Mouse (Mus musculus) kidney, embryonic 15.5 days (tissue): Measurements from ENCODE around the gene Insr. TPM values are rescaled to one million over a fixed set of nuclear protein-coding genes. Genes with fewer than 3 reads are reported as not detected.

Source experiments
- ATAC-seq: fragments of 200-750 bp; cut with Nextera tagmentation; replicated peaks from 2 replicates; pipeline ENCODE4 v1.8.0; 2017; ENCODE audit warnings: moderate TSS enrichment; ENCODE audit not compliant: low FRiP score
- H3K27ac ChIP-seq: fragments of 300-500 bp; sonication (generic); 2 replicates; pipeline ENCODE4 v1.5.1; 2015; ENCODE audit warnings: mild to moderate bottlenecking, inconsistent platforms
- H3K27me3 ChIP-seq: fragments of 300-500 bp; sonication (generic); 2 replicates; pipeline ENCODE4 v1.6.1; 2015; ENCODE audit warnings: inconsistent platforms
- H3K36me3 ChIP-seq: fragments of 300-500 bp; sonication (generic); 2 replicates; pipeline ENCODE4 v1.6.1; 2015; ENCODE audit warnings: inconsistent platforms
- H3K4me1 ChIP-seq: fragments of 300-500 bp; sonication (generic); 2 replicates; pipeline ENCODE4 v1.6.1; 2015; ENCODE audit warnings: inconsistent platforms
- H3K4me2 ChIP-seq: fragments of 300-500 bp; sonication (generic); 2 replicates; pipeline ENCODE4 v1.6.1; 2015; ENCODE audit warnings: moderate library complexity, mild to moderate bottlenecking, inconsistent platforms
- H3K4me3 ChIP-seq: fragments of 300-500 bp; sonication (generic); replicated peaks from 2 replicates; pipeline ENCODE4 v1.5.1; 2015; ENCODE audit warnings: mild to moderate bottlenecking, inconsistent platforms
- H3K9ac ChIP-seq: fragments of 300-500 bp; sonication (generic); 2 replicates; pipeline ENCODE4 v1.6.1; 2015; ENCODE audit warnings: mild to moderate bottlenecking, inconsistent platforms
- H3K9me3 ChIP-seq: fragments of 300-500 bp; sonication (generic); replicated peaks from 2 replicates; pipeline ENCODE4 v1.6.1; 2016; ENCODE audit warnings: inconsistent platforms
- WGBS: fragments of 180-500 bp; shearing (Covaris S2); methylation state at CpG from one replicate; pipeline ENCODE4 v1.1.7; 2015; ENCODE audit warnings: mixed read lengths; 5-methylcytosine and 5-hydroxymethylcytosine counted together
- polyA plus RNA-seq: library from polyadenylated mRNA; unstranded; fragments of >200 nt; fragmentation: Nextera tagmentation; extraction: Ambion mirVana; gene quantifications from 2 replicates; pipeline ENCODE4 v1.2.1, GENCODE M21; 2015

Insr gene
- polyA plus RNA-seq, 1 experiment from 2014 or later = 36.5 TPM

DNA sequence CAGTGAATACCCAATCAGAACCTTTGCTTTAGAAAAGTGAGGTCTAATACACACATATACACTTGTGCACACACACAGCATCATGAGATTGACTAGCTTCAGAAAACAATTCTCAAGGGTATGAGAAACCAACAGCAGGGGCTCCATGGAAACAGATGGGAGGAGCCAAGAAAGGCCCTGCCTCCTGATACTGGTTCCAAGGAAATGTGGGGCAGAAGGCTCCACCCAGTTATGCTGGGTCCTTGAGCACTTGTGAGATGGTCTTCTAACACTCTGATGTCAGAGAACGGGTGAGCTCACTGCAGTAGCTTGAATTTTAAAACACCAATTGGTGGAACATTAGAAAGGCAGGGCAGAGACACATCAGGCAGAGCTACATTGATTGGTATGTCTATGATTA lies 53.7 kb downstream of the Insr start:
- Histone ChIP-seq H3K27ac (0 out of 2 replicates have a peak overlapping the region, but pooled peaks have one; percentile 18), H3K4me3 (no peak overlapping the region), H3K4me2 (no peak overlapping the region), H3K27me3 (no peaks in the 10 kb centered on the region), H3K36me3 (no peaks in the 10 kb centered on the region), H3K9ac (no peak overlapping the region), H3K4me1 (peaks cover 26% of the 10 kb centered on the region), H3K9me3 (no peaks in the 10 kb centered on the region)
- 67% methylated on average over 1 of the region's 1 CpGs for WGBS
- ATAC-seq = no peak

DNA sequence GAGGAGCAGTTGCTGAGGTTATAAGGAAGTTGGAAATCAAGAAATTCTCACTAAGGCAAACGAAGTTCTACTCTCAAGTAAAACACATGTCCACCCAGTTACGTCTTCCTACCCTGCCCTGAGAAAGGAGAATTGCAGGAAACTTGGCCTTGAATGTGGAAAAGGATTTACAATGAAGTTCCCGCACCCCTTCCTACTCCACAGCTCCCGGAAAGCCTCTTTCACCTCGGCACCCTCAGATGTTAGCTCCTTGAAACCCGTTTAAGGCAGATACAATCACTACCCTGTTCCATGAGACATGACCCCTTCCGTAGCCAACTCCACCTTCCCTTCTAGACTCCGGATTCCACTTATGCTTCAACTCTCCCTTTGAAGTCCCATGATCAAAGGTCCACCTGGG lies 54.2 kb downstream of the Insr start:
- WGBS = 63% methylated on average over 8 of the region's 8 CpGs
- Histone ChIP-seq H3K4me3 (no peak overlapping the region), H3K4me2 (no peak overlapping the region), H3K36me3 (no peaks in the 10 kb centered on the region), H3K9me3 (no peaks in the 10 kb centered on the region), H3K4me1 (peaks cover 30% of the 10 kb centered on the region), H3K27ac (peak overlapping the region; percentile 18; the same call in 1 of the 2 replicates), H3K27me3 (no peaks in the 10 kb centered on the region), H3K9ac (no peak overlapping the region)
- no peak for ATAC-seq

DNA sequence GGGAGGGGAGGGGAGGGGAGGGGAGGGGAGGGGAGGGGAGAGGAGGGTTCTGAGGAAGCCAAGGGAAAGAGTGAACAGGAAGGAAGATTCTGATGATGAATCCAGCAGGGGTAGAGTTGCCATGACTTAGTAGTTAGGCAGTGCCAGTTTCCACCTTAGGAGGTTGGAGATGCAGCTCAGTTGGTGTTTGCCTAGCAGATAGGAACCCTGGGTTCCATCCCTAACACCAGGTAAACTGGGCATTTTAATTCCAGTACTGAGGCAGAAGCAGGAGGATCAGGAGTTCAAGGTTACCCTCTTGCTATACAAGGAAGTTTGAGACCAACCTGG lies 56.8 kb downstream of the Insr start:
- Histone ChIP-seq H3K4me1 (peaks cover 40% of the 10 kb centered on the region), H3K9me3 (no peaks in the 10 kb centered on the region), H3K4me3 (no peak overlapping the region), H3K9ac (no peak overlapping the region), H3K27me3 (no peaks in the 10 kb centered on the region), H3K27ac (no peak overlapping the region), H3K4me2 (no peak overlapping the region), H3K36me3 (no peaks in the 10 kb centered on the region)
- ATAC-seq = no peak

DNA sequence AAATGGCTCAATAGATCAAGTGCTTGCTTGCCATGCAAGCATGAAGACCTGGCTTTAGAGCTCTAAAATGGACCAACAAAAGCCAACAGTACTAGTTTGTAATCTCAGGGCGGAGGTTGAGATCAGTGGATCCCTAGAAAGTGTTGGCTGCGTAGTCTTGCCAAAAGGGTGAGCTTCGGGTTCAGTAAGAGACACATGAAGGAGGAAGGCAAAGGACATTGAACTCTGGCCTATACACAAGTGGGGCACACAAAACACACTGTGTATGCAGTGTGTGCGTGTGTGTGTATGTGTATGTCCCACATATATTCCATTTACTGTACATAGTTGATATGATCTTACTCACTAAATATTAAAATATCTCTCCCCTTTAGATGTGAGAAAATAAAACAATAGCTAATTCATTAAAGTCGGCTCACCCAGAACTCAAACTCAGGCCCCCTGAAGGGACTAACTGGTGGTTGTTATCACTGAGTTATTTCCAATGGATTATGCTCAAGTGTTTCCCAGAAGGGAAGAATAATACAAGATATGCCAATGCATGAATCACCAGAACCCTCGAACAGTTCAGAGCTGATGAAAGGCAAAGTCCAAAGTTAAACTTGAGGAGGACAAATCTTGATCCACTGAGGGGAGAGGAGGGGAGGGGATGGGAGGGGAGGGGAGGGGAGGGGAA lies 57.3 kb downstream of the Insr start:
- Histone ChIP-seq H3K9ac (no peak overlapping the region), H3K9me3 (no peaks in the 10 kb centered on the region), H3K4me1 (peaks cover 38% of the 10 kb centered on the region), H3K27ac (peak overlapping the region; percentile 91), H3K36me3 (no peaks in the 10 kb centered on the region), H3K4me2 (peak overlapping the region; percentile 82), H3K4me3 (peak overlapping the region; percentile 54), H3K27me3 (no peaks in the 10 kb centered on the region)
- 73% methylated on average over 6 of the region's 6 CpGs for WGBS
- no peak for ATAC-seq

DNA sequence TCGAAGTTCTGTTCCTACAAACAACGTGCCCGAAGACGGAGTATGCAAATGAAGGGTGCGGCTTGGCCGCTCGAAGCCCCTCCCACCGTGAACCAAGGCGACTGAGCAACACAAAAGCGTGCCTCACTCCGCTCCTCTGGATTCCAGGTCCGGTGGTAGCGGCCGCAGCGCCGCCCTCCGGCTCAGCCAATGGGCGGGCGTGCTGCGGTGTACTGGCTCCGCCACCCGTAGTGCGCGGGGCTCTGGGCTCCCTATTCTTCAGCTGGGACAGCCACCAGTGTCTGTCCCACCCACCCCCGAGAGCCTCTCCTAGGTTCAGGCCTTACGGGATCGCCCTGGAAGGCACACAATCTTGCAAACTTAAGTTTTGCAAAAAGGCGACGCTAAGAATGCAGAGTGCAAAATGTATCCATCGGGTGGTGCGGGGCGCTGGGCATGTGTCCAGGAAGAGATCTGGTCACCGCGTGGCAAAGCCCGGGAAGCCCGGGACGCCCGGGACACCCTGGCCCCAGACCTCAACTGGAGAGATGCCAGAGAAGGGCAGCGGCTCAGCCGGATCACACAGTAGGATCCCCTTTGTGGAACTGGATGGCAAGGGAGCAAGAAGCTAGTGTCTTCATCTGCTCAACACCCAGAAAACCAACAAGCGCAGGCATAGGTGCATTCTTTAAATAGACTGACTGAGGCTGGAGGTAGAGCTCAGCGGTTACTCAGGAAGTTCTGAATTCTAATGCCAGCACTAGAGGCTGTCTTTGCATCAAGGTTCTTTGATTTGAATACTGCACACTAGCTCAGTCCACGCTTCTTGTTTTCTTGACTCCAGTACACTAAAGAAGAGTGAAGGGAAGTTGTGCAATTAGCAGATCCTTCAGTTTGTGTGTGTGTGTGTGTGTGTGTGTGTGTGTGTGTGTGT lies 58.1 kb downstream of the Insr start:
- Histone ChIP-seq H3K9ac (peak overlapping the region; percentile 61), H3K27ac (peak overlapping the region; percentile 91), H3K4me1 (peaks cover 45% of the 10 kb centered on the region), H3K4me2 (peak overlapping the region; percentile 82), H3K4me3 (peak overlapping the region; percentile 54), H3K9me3 (no peaks in the 10 kb centered on the region), H3K36me3 (no peaks in the 10 kb centered on the region), H3K27me3 (no peaks in the 10 kb centered on the region)
- WGBS = 1% methylated on average over 43 of the region's 43 CpGs
- ATAC-seq = peak; percentile 99

DNA sequence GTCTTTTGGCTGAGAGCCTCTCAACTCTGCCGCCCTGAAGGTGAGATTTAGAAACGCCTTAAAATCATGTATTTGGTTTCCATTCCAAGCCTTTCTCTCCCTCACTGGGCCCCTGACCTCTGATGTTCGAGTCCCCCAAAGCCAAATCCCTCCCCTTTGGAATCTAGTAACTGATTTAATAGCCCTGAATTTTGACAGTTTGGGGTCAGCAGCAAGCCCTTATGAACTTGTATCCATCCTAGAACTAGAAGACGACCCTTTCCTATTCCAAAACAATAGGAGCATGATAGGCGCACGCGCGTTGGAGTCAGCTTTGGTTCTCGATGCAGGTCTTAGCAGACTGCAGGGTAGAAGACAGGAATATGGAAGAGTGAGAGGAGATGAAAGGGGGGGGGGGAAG lies 58.9 kb downstream of the Insr start:
- Histone ChIP-seq H3K27ac (peak overlapping the region; percentile 91), H3K27me3 (no peaks in the 10 kb centered on the region), H3K4me3 (peak overlapping the region; percentile 54), H3K4me2 (peak overlapping the region; percentile 82), H3K9ac (peak overlapping the region; percentile 10; the same call in 1 of the 2 replicates), H3K36me3 (no peaks in the 10 kb centered on the region), H3K9me3 (no peaks in the 10 kb centered on the region), H3K4me1 (peaks cover 49% of the 10 kb centered on the region)
- ATAC-seq = peak; percentile 59
- WGBS = 3% methylated on average over 9 of the region's 9 CpGs

DNA sequence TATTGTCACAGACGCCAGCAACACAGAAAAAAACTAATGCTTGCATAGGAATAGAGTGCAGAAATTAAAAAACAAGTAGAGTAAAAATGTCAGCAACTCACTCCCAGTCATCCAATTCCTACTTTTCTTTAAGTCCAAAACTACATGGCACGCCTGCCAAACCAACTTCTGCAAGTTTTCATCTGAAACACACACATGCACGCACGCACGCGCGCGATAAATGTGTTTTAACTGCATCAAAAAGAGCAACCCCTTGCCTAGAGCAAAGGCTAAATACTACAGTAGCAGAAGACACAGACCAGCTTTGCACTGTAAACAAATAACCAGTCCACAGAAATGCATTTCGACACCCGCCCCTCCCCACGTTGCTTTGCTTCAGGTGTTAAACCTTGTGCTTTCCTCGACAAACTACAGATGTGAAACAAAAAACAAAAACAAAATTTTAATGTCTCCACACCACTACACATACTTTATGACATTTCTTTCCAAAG lies 59.5 kb downstream of the Insr start:
- H3K4me2 ChIP-seq = peak overlapping the region; percentile 82
- H3K27ac ChIP-seq = peak overlapping the region; percentile 91
- no peaks in the 10 kb centered on the region for H3K9me3 ChIP-seq
- WGBS = 66% methylated on average over 12 of the region's 12 CpGs
- H3K9ac ChIP-seq = 0 out of 2 replicates have a peak overlapping the region, but pooled peaks have one; percentile 10
- no peaks in the 10 kb centered on the region for H3K27me3 ChIP-seq
- H3K4me1 ChIP-seq = peaks cover 49% of the 10 kb centered on the region
- ATAC-seq = no peak
- no peaks in the 10 kb centered on the region for H3K36me3 ChIP-seq
- peak overlapping the region; percentile 54 for H3K4me3 ChIP-seq

DNA sequence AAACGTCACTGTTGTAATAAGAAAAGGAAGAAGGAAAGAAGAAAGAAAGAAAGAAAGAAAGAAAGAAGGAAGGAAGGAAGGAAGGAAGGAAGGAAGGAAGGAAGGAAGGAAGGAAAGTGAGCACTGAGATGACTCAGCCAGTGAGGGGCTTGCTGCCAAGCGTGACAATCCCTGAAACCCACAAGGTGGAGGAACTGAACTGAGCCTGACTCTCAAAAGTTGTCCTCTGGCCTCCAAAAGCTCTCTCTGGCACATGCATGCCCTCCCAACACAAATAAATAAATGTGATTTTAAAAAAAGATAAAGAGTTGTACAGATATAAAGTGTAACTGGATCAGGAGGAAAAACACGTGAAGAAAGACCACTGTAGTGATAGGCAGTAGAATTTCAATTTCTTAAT lies 60.2 kb downstream of the Insr start:
- H3K4me3 ChIP-seq = no peak overlapping the region
- no peaks in the 10 kb centered on the region for H3K9me3 ChIP-seq
- H3K27me3 ChIP-seq = no peaks in the 10 kb centered on the region
- no peak overlapping the region for H3K9ac ChIP-seq
- WGBS = 69% methylated on average over 3 of the region's 3 CpGs
- H3K36me3 ChIP-seq = no peaks in the 10 kb centered on the region
- H3K4me1 ChIP-seq = peaks cover 52% of the 10 kb centered on the region
- ATAC-seq = no peak
- H3K4me2 ChIP-seq = no peak overlapping the region
- no peak overlapping the region for H3K27ac ChIP-seq

DNA sequence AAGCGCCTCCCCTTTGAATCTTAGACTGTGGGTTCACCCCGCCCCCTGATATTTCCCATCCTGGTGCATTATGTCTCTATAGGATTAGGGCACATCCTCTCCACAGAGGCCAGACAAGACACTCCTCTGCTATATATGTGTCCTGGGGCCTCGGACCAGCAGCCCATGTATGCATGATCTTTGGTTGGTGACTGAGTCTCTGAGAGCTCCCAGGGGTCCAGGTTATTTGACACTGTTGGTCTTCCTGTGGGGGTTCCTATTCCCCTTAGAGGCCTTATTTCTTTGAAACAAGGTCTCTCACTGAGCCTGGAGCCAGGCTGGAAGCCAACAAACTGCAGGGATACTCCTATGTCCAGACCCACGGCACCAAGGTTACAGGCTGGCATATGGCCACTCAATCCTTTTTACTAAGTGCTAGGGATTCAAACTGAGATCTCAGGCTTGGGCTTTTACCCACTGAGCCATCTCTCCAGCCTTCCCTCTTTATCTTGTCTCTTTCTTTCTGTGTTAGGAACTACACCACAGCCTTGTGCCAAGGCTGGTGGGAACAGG lies 62.8 kb downstream of the Insr start:
- Histone ChIP-seq H3K36me3 (no peaks in the 10 kb centered on the region), H3K4me3 (no peak overlapping the region), H3K27ac (no peak overlapping the region), H3K27me3 (no peaks in the 10 kb centered on the region), H3K9ac (no peak overlapping the region), H3K9me3 (no peaks in the 10 kb centered on the region), H3K4me2 (no peak overlapping the region), H3K4me1 (peaks cover 42% of the 10 kb centered on the region)
- no peak for ATAC-seq
- WGBS = 56% methylated on average over 4 of the region's 4 CpGs

DNA sequence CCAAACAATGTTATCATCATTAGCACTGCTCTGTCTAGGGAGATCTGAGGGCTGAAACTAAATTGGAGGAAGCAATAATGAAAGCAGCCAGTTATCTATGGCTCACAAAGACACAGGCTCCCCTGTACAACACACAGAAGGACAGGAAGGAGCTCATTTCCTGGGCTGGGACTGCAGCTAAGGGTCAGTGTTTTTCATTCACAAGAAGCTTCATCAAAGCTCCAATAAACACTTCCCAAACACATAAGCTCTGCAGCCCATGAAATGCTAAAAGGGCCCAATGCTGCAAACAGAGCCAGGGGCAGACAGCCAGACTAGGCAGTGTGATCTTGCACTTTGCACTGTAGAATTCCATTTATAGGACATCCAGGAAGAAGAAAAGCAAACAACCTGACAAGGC lies 63.9 kb downstream of the Insr start:
- H3K4me2 ChIP-seq = no peak overlapping the region
- peak; percentile 40; the same call in 1 of the 2 replicates for ATAC-seq

DNA sequence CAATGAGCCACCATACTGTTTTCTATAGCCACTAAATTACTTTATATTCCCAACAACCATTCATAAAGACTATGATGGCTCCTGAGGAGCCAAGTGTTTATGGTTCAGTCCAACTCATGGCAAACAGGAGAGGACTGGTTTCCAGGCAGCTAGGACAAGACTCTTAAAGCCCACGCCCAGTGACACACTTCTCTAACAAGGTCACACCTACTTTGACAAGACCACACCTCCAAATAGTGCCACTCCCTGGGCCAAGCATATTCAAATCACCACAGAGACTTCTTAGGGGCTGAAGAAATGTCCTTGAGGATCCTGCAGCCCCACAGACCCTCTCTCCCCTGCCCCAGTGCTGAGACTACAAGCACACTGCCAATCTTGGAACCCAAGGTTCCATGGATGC lies 64.8 kb downstream of the Insr start:
- 91% methylated on average over 1 of the region's 1 CpGs for WGBS
- Histone ChIP-seq H3K27ac (no peak overlapping the region), H3K27me3 (no peaks in the 10 kb centered on the region)

More for the DNA sequence above, 63.9 kb downstream of the Insr start:
- no peak overlapping the region for H3K9ac ChIP-seq
- peaks cover 7% of the 10 kb centered on the region; the same call in 1 of the 2 replicates for H3K36me3 ChIP-seq
- H3K4me1 ChIP-seq = peaks cover 44% of the 10 kb centered on the region
- H3K27ac ChIP-seq = peak overlapping the region; percentile 7; the same call in 1 of the 2 replicates
- no peak overlapping the region for H3K4me3 ChIP-seq
- H3K27me3 ChIP-seq = no peaks in the 10 kb centered on the region
- no peaks in the 10 kb centered on the region for H3K9me3 ChIP-seq

DNA sequence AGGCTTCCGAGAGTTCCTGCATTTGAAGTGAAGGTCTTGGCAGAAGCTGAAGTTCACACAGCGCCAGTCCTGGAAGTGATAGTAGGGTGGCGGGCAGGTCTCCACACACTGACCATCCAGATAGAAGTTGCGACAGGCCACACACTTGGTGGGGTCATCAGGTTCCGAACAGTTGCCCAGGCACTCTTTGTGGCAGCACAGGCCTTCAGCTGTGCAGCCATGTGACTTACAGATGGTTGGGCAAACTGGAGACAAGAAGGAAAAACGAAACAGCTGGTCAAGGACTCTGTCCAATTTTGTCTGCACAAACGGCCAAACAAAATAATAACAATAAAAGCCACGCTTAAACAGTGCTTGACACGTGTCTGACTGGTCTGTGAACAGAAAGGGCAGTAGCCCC lies 68.0 kb downstream of the Insr start:
- Histone ChIP-seq H3K9me3 (no peaks in the 10 kb centered on the region; the same call in 1 of the 2 replicates), H3K27ac (no peak overlapping the region; the same call in 1 of the 2 replicates), H3K27me3 (no peaks in the 10 kb centered on the region), H3K9ac (no peak overlapping the region), H3K4me2 (no peak overlapping the region), H3K4me3 (no peak overlapping the region), H3K36me3 (peaks cover 18% of the 10 kb centered on the region), H3K4me1 (peaks cover 29% of the 10 kb centered on the region)
- 67% methylated on average over 9 of the region's 9 CpGs for WGBS
- no peak for ATAC-seq

More for the DNA sequence above, 64.8 kb downstream of the Insr start:
- no peak for ATAC-seq
- H3K9me3 ChIP-seq = no peaks in the 10 kb centered on the region
- peaks cover 40% of the 10 kb centered on the region for H3K4me1 ChIP-seq
- H3K4me3 ChIP-seq = no peak overlapping the region
- peaks cover 9% of the 10 kb centered on the region; the same call in 1 of the 2 replicates for H3K36me3 ChIP-seq
- H3K4me2 ChIP-seq = no peak overlapping the region
- H3K9ac ChIP-seq = no peak overlapping the region
